Mouse (Mus musculus): ENCODE data around the gene Xpo5.

DNA sequence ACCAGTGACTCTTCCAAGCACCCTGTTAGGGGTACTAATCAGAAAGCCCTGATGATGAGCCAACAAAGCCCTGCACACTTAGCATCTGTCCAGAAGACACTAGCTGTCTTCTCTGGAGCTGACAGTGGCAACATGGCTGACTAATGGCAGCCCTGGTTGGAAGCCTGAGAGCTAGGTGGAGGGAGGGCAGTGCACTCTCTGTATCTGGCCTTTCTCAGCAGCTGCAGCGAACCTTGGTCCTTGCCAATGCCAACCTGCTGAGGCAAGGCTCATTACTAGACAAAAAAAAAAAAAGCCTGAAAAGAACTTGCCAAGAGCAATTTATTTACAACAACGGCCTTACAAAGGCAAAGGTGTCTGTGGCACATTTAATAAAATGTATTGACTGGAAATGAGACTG is 41.0 kb downstream of the Xpo5 start:
- no peak for TF ChIP-seq POLR2A (IDR thresholded peaks at IDR 0.05; ENCODE audit: control insufficient read depth, extremely low read depth, insufficient read depth, low read length, poor library complexity)
- no peak for TF ChIP-seq CTCF (IDR thresholded peaks at IDR 0.05; ENCODE audit: borderline replicate concordance, control insufficient read depth, extremely low read depth, insufficient read depth, low read length, poor library complexity)

Measured in thymus, adult 2 months (tissue).